Mouse (Mus musculus) embryonic fibroblast, embryonic 13.5 days (primary cell): Measurements from ENCODE around the gene Kif6.

Experiments
- CTCF ChIP-seq: IDR thresholded peaks from 2 replicates; pipeline ENCODE4 v1.5.1; 2011; ENCODE audit warnings: mild to moderate bottlenecking, control low read depth, low read length, moderate library complexity, borderline replicate concordance; ENCODE audit not compliant: insufficient read depth
- POLR2A ChIP-seq: IDR thresholded peaks from 2 replicates; pipeline ENCODE4 v1.6.1; 2011; ENCODE audit warnings: low read depth, mild to moderate bottlenecking, control low read depth, low read length, moderate library complexity

DNA sequence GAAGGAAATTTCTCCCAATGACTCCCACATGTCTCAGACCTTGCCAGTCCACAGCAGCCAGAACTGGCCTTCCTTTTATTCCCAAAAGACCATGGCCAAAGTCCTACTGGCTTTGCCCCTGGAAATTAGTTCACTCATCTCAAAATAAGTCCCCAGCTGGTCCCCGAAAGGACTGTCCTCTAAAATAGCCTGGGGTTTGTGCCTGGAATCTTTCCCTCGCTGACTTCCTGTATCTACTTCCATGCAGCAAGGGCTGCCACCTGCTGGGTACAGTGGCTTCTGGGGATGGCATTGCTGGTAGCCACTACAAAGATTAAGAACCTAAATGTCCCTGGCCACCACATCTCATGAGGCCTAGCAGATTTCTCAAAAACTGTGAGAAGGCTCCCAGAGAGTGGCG is 237.2 kb downstream of the Kif6 start:
- TF ChIP-seq POLR2A (no peak), CTCF (no peak)
